Mouse (Mus musculus) retina, postnatal 7 days (tissue): Measurements from ENCODE around the gene Pkd1.

Experiments used
- DNase-seq: peaks from one replicate; pipeline ENCODE4 v3.0.0-alpha.2; 2012; ENCODE audit warnings: low read depth, low spot score

Gene Pkd1

DNA sequence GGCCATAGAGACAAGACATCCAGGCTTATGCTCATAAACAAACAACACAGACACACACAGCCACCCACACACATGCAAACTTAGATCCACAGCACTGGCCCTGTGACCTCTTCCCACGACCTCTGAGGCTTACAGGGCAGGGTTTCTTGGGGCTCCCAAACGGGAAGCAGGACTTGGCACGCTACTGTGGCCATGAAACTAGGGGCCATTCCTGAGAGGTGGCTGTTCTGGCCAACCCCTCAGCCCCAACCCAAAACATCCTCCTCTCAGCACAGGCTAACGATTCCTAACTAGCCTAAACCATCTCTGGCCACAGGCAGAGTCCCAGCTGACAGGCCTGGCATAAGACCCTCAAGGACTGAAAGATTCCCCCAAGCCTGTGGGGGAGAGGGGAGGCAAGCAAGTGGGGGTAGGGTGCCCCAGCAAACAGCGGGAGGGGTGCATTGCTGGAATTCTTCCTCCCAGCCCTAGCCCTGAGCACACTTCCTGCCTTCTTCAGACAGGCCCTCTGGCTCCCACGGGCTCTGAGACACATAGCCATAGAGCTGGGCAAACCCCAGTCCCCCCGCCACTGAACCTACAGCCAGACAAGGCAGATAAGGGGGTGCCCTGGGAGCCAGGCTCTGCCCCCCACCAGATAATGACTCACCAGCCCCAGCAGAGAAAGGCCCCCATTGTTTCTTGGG is 94.5 kb downstream of the Pkd1 start:
- DNase-seq: no peak

DNA sequence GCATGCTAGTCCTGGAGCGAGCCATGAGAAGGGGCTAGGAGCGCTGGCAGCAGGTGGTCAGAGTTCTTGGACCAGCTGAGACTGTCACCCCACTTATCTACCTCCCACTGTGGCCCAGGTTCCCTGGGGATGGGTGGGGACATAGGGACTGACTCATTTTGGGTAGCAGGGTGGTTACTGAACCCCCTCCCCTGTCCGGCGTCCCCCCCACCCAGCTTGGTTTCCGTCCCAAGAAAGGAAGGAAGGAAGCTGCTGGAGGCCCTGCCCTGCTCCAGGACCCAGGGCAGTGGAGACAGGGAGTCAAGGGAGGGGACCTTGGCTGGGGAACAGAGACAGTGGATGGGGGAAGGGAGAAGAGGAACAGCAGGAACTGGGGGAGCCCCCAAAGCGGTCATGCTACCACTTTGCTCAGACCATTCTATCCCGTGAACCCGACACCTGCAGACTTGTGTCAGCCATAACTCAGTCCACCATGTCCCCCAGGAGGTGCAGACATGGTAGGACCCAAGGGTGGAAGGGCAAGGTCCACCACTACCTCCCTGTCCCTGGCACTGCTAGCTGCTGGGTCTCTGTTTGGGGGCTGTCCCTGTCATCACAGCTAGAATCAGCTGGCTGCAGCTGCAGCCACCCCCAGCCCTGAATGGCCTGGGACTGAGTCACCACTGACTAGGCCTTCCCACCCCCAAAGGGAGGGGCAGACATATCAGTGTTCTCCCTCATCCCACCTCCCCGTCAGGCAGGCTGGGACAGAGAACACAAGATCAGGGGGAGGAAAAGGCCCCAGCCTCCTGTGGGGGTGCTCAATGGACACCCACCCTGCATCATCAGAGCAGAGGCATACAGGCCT is 95.5 kb downstream of the Pkd1 start:
- no peak for DNase-seq

DNA sequence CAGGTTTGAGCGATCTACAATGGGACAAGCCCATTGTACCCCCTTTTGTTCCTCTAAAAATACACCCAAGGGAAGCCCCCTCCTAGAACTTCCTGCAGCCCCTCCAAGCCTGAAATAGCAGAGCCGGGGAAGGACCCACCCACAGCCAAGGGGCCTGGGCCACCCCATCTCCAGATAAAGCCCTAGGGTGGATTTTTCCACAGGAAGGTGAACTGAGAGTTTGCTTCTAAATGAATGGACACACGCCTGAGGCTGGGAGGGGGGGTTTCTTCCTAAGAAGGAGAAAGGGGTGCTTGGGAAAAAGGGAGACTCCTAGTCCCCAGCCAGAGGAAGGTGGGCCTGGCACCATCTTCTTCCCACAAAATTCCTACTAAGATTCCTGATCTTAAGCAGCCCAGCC is 96.3 kb downstream of the Pkd1 start:
- no peak for DNase-seq
